Mouse (Mus musculus) stomach, postnatal 0 days (tissue): ENCODE measurements around the gene Igdcc3. TPM values are rescaled to one million over a fixed set of nuclear protein-coding genes. Genes with fewer than 3 reads are reported as not detected.

Source experiments
- ATAC-seq: fragments of 200-750 bp; cut with Nextera tagmentation; 2 replicates; pipeline ENCODE4 v1.8.0; 2017; ENCODE audit not compliant: low FRiP score, low TSS enrichment
- DNase-seq: peaks from one replicate; pipeline ENCODE4 v3.0.0-alpha.2; 2016; ENCODE audit warnings: low spot score
- H3K27ac ChIP-seq: fragments of 300-500 bp; sonication (generic); replicated peaks from 2 replicates; pipeline ENCODE4 v1.5.1; 2014; ENCODE audit warnings: mild to moderate bottlenecking, control low read depth
- H3K27me3 ChIP-seq: fragments of 300-500 bp; sonication (generic); 2 replicates; pipeline ENCODE4 v1.6.1; 2014; ENCODE audit warnings: low read length; ENCODE audit not compliant: control insufficient read depth, insufficient read depth
- H3K36me3 ChIP-seq: fragments of 300-500 bp; sonication (generic); 2 replicates; pipeline ENCODE4 v1.6.1; 2014; ENCODE audit warnings: low read length, mixed read lengths; ENCODE audit not compliant: control insufficient read depth, insufficient read depth
- H3K4me1 ChIP-seq: fragments of 300-500 bp; sonication (generic); replicated peaks from 2 replicates; pipeline ENCODE4 v1.6.1; 2014; ENCODE audit warnings: antibody characterized with exemption; ENCODE audit not compliant: control insufficient read depth, insufficient read depth
- H3K4me2 ChIP-seq: fragments of 300-500 bp; sonication (generic); replicated peaks from 2 replicates; pipeline ENCODE4 v1.6.1; 2014; ENCODE audit warnings: low read depth, mild to moderate bottlenecking, control low read depth, moderate library complexity
- H3K4me3 ChIP-seq: fragments of 300-500 bp; sonication (generic); 2 replicates; pipeline ENCODE4 v1.5.1; 2014; ENCODE audit warnings: low read depth, low read length, control low read depth
- H3K9ac ChIP-seq: fragments of 300-500 bp; sonication (generic); 2 replicates; pipeline ENCODE4 v1.6.1; 2014; ENCODE audit warnings: mild to moderate bottlenecking, low read length, control low read depth, mixed read lengths
- H3K9me3 ChIP-seq: fragments of 300-500 bp; sonication (generic); 2 replicates; pipeline ENCODE4 v1.6.1; 2016; ENCODE audit warnings: low read length; ENCODE audit not compliant: control insufficient read depth
- CTCF ChIP-seq: IDR thresholded peaks from 2 replicates; pipeline ENCODE4 v1.5.1; 2016; ENCODE audit warnings: antibody characterized with exemption, low read depth, mild to moderate bottlenecking, moderate library complexity
- EP300 ChIP-seq: optimal IDR thresholded peaks from 2 replicates; pipeline ENCODE3; 2016; ENCODE audit warnings: antibody characterized with exemption
- WGBS: fragments of 180-500 bp; shearing (Covaris S2); extraction: QIAGEN DNeasy Blood & Tissue Kit; methylation state at CpG from one replicate; pipeline ENCODE4 v1.1.7; 2014; 5-methylcytosine and 5-hydroxymethylcytosine counted together
- polyA plus RNA-seq: library from polyadenylated mRNA; unstranded; fragments of >200 nt; fragmentation: Nextera tagmentation; extraction: Ambion mirVana; gene quantifications from 2 replicates; pipeline ENCODE4 v1.2.1, GENCODE M21; 2015

Gene Igdcc3
- polyA plus RNA-seq, 1 experiment from 2014 or later: 0.32 TPM

DNA sequence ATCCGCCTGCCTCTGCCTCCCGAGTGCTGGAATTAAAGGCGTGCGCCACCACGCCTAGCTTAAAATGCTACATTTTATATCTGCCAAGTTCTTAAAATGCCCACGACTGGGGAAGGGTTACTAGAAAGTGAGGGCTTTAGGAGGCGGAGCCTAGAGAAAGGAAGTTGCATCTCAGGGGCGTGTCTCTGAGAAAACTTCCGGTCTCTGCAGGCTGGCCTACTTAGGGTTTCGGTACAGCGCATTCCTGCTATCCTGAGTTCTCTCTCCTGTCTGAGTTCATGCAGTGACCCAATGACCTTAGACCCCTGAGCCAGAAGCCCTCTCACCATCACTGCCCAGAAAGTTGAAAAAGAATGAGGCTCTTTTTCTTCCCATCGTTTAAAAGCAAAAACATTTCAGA lies 52.2 kb downstream of the Igdcc3 start:
- H3K4me3 ChIP-seq: no peak overlapping the region
- H3K9ac ChIP-seq: no peak overlapping the region
- no peaks in the 10 kb centered on the region for H3K9me3 ChIP-seq
- H3K4me2 ChIP-seq: no peak overlapping the region
- TF ChIP-seq EP300: no peak
- TF ChIP-seq CTCF: no peak
- H3K27me3 ChIP-seq: no peaks in the 10 kb centered on the region
- 73% methylated on average over 12 of the region's 12 CpGs for WGBS
- peaks cover 5% of the 10 kb centered on the region; the same call in 1 of the 2 replicates for H3K4me1 ChIP-seq
- DNase-seq (no peak), ATAC-seq (no peak)
- no peak overlapping the region for H3K27ac ChIP-seq
- no peaks in the 10 kb centered on the region for H3K36me3 ChIP-seq

DNA sequence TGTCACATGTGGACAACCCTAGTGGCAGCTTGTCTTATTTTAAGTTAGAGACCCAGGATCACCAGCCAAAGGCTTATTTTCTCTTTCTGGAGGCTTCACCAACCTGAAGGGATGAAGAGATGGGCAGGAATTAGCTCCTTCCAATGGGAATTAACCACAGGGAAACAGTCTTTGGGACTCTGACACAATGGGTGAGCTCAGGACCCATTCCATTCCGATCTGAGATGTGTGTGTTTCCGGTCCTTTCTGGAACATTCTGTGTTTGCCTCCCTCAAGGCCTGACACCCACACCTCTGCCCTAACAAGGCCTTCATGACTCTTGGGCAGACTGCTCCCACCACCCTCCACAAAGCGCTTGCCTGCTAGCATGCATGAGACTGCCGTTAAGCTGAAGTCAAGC lies 54.1 kb downstream of the Igdcc3 start, which contains the start of gene Parp16:
Gene Parp16 (plus strand): TSS at position 301 of the 400 bp plus-strand sequence.
- H3K4me2 ChIP-seq: peak within 1 kb of the TSS; percentile 20; the same call in 1 of the 2 replicates
- H3K27ac ChIP-seq: peak within 1 kb of the TSS; percentile 92
- ATAC-seq (no peak), DNase-seq (no peak)
- H3K4me3 ChIP-seq: no peak within 1 kb of the TSS
- peak within 1 kb of the TSS; percentile 38; the same call in 1 of the 2 replicates for H3K9ac ChIP-seq
- WGBS: 68% methylated on average over 4 of the region's 4 CpGs
- H3K36me3 ChIP-seq: no peaks in the 10 kb centered on the region
- peaks cover 5% of the 10 kb centered on the region; the same call in 1 of the 2 replicates for H3K4me1 ChIP-seq
- no peaks in the 10 kb centered on the region for H3K27me3 ChIP-seq
- H3K9me3 ChIP-seq: no peaks in the 10 kb centered on the region
- TF ChIP-seq EP300: no peak
- TF ChIP-seq CTCF: no peak

DNA sequence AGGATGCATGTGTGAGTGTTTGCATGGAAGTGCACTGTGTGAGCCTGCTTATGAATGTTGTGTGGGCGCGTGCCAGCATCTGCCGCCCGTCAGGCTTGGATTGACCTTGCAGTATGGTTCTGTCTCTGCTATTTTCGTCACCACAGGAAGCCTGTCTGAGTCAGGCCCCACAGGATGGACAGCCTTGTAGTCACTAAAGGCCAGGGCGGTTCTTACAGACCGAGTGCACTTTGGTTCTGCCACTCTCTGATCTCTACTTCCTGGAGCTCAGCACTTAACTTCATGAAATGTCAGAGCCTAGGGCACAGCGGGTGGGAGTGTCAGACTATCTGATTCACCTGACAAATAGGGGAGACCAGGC lies 54.6 kb downstream of the Igdcc3 start:
- Histone ChIP-seq H3K27ac (peak overlapping the region; percentile 92), H3K36me3 (no peaks in the 10 kb centered on the region), H3K4me3 (no peak overlapping the region), H3K4me2 (peak overlapping the region; percentile 20; the same call in 1 of the 2 replicates), H3K9ac (peak overlapping the region; percentile 38; the same call in 1 of the 2 replicates), H3K4me1 (peaks cover 5% of the 10 kb centered on the region; the same call in 1 of the 2 replicates), H3K9me3 (no peaks in the 10 kb centered on the region), H3K27me3 (no peaks in the 10 kb centered on the region)
- TF ChIP-seq EP300 (no peak), CTCF (no peak)
- 31% methylated on average over 8 of the region's 8 CpGs for WGBS
- DNase-seq: peak; percentile 65
- ATAC-seq: peak; percentile 63

DNA sequence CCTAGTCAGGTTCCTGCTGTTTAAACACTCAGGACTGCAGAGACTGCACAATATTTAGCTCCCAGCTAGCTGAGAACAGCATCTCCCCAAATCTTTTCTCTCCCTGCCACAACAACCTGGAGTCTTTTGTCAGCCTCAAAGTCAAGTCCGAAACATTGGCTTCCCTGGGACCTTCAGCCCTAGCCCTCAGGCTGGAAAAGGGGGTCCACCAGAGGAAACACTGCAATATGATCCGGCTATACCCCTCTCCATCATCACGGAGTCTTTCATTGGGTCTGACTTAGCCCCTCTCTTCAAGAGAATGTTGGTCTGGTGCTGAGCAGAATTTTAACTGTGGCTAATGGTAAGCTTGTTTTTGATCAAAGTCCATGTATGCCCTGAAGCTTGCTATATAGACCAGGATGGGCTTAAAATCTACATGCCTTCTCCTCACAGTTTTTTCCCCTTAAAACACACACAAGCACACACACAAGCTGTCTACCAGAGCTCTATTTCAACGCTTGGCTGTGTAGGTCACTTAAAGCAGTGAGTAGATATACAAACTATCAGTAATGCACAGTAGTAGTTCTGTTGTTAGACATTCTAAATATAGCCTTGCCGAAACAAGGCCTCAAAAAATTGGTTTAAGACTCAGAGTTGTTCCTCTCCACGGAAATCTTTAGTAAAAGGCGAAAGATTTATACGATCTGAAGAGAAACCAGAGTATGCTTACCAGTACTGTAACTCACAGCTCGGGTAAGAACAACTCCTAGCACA lies 55.2 kb downstream of the Igdcc3 start:
- ATAC-seq (peak; percentile 85), DNase-seq (no peak)
- Histone ChIP-seq H3K27me3 (no peaks in the 10 kb centered on the region), H3K4me3 (no peak overlapping the region), H3K27ac (peak overlapping the region; percentile 92), H3K4me1 (peaks cover 5% of the 10 kb centered on the region; the same call in 1 of the 2 replicates), H3K9ac (peak overlapping the region; percentile 38; the same call in 1 of the 2 replicates), H3K36me3 (no peaks in the 10 kb centered on the region), H3K9me3 (no peaks in the 10 kb centered on the region), H3K4me2 (peak overlapping the region; percentile 20; the same call in 1 of the 2 replicates)
- 2% methylated on average over 9 of the region's 9 CpGs for WGBS
- TF ChIP-seq CTCF (no peak), EP300 (peak; percentile 53)

DNA sequence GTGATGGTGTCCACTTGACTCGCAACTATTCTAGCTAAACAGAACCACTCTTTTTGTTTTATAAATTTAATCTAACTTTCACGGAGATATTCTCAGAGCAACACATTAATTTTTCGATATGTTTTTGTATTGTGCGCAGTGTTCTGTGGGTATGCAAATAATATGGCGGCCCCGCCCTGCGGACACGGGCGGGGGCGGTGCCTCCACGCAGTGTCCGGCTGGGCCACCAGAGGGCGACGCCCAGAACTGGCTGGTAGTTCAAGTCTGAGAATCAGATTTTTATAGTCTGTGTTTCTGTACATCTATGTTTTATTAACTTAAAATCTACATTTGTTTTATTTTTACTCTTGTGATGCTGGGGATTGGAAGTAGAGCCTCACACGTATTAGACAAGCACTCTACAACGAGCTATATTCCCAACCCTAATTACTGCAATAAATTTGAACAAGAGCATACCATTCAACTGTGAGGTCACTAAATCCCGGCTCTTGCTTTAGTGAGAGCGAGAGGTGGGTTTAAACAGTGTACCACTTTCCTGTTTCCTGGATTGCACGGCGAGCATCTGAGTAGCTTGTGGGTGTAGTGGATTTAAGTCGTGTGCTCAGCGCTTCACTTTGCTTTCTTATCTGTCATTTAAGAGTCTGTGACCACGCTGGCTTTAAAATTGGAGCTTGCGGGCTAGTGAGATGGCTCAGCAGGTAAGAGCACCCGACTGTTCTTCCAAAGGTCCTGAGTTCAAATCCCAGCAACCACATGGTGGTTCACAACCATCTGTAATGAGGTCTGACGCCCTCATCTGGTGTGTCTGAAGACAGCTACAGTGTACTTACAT lies 56.0 kb downstream of the Igdcc3 start:
- no peak for TF ChIP-seq EP300
- TF ChIP-seq CTCF: peak; percentile 89
- Histone ChIP-seq H3K4me1 (peaks cover 5% of the 10 kb centered on the region; the same call in 1 of the 2 replicates), H3K36me3 (no peaks in the 10 kb centered on the region), H3K27ac (peak overlapping the region; percentile 92), H3K9ac (no peak overlapping the region), H3K4me2 (no peak overlapping the region), H3K9me3 (no peaks in the 10 kb centered on the region), H3K27me3 (no peaks in the 10 kb centered on the region), H3K4me3 (no peak overlapping the region)
- DNase-seq: peak; percentile 95
- ATAC-seq: peak; percentile 75
- 13% methylated on average over 26 of the region's 26 CpGs for WGBS
